In the genomic region with DNA sequence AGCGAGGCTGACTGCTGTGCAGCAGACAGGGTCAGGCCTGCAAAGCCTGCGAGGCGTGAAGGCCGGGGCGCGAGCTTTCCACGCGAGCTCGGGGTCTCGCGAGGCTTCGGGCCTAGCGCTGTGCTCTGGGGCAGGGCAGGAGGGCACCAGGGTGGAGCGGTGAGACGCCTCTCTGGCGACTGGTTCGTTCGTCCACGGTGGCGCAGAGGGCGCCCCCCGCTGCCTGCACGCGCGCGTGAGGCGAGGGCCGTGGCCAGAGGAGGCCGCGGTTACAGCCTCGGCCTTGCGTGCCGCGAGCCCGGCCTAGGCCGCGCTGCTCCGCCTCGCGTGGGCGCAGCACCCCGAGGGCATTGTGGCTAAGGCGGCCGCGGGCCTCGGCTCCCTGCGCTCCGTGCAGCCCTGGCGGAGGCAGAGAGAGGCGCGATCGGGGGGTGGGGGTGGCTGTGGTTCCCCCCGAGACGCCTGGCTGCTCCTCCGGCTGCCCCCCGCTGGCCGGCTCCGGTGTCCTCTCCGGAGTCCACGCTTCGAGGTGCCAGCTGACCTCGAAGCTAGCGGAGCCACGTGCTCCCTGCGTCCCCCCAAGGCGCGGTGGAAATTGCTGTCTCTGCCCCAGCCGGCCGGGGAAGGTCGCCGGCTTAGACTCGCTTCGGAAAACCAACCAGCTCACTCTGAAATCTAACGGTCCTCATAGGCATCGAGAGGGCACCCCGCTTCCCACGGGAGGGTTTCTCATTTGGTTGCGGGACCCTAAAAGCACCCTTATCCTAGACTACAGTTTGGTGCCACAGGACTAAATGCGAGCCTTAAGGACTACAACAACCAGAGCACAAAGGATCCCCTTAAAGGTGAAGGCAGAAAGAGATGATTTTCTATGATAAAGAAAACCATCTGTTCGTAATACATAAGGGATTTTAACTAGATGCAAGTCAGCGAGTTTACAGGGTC, we compare ENCODE assay signal across 9 mouse cellular contexts. TPM values are rescaled to one million over a fixed set of nuclear protein-coding genes. Genes with fewer than 3 reads are reported as not detected.
DNase-seq lines count a peak whose midpoint lies in the region; ATAC-seq and TF ChIP-seq lines count a peak whose summit lies in the region.
"Had no signal": no experiment of that assay in that cellular context is flagged by ENCODE, and none has a peak within 500 bp of the region (broad histone marks: within the 10 kb centered on the region; RNA-seq: fewer than 3 reads in every experiment).

No protein-coding gene starts in this region.

- no peak overlapping the region for H3K9ac ChIP-seq in lung, postnatal 0 days (replicated peaks; ENCODE audit: low read depth)
- H3K9ac ChIP-seq in limb, embryonic 11.5 days (ENCODE audit: low read length): peak overlapping the region; percentile 17; the same call in 1 of the 2 replicates
- H3K9ac ChIP-seq in stomach, embryonic 16.5 days (ENCODE audit: low read length): no peak overlapping the region
- H3K9ac ChIP-seq: liver, embryonic 15.5 days had no signal

- H3K27me3 ChIP-seq in lung, postnatal 0 days (replicated peaks; ENCODE audit: insufficient read depth, low read length): peaks cover 70% of the 10 kb centered on the region
- H3K27me3 ChIP-seq in limb, embryonic 11.5 days (ENCODE audit: control insufficient read depth, insufficient read depth, low read length): peaks cover 71% of the 10 kb centered on the region
- H3K27me3 ChIP-seq in stomach, embryonic 16.5 days (ENCODE audit: control insufficient read depth, insufficient read depth, low read length): peaks cover 78% of the 10 kb centered on the region

- H3K27ac ChIP-seq in lung, postnatal 0 days (ENCODE audit: low read length): no peak overlapping the region
- no peak overlapping the region for H3K27ac ChIP-seq in limb, embryonic 11.5 days (replicated peaks; ENCODE audit: low read depth, low read length)
- H3K27ac ChIP-seq in stomach, embryonic 16.5 days (ENCODE audit: low read length): no peak overlapping the region
- H3K27ac ChIP-seq: liver, embryonic 15.5 days had no signal

- TF ChIP-seq EP300 in lung, postnatal 0 days (IDR thresholded peaks at IDR 0.05): no peak

- H3K4me2 ChIP-seq in lung, postnatal 0 days (replicated peaks; ENCODE audit: low read depth, low read length): no peak overlapping the region
- H3K4me2 ChIP-seq in limb, embryonic 11.5 days (ENCODE audit: low read depth, severe bottlenecking): peak overlapping the region; percentile 36
- H3K4me2 ChIP-seq in stomach, embryonic 16.5 days (ENCODE audit: low read depth, low read length): peak overlapping the region; percentile 28; the same call in 1 of the 2 replicates
- H3K4me2 ChIP-seq: liver, embryonic 15.5 days had no signal

- TF ChIP-seq CTCF in lung, postnatal 0 days (IDR thresholded peaks at IDR 0.05): no peak

- no peaks in the 10 kb centered on the region for H3K36me3 ChIP-seq in lung, postnatal 0 days (ENCODE audit: insufficient read depth, low read length)
- no peaks in the 10 kb centered on the region for H3K36me3 ChIP-seq in limb, embryonic 11.5 days (ENCODE audit: control insufficient read depth, insufficient read depth, low read length)
- H3K36me3 ChIP-seq in stomach, embryonic 16.5 days (ENCODE audit: control insufficient read depth, insufficient read depth, low read length): no peaks in the 10 kb centered on the region
- H3K36me3 ChIP-seq: liver, embryonic 15.5 days had no signal

- no peaks in the 10 kb centered on the region for H3K4me1 ChIP-seq in lung, postnatal 0 days (ENCODE audit: insufficient read depth, low read depth, low read length)
- peaks cover 11% of the 10 kb centered on the region; the same call in 1 of the 2 replicates for H3K4me1 ChIP-seq in limb, embryonic 11.5 days (ENCODE audit: control insufficient read depth, insufficient read depth, low read length)
- peaks cover 17% of the 10 kb centered on the region for H3K4me1 ChIP-seq in stomach, embryonic 16.5 days (ENCODE audit: control insufficient read depth, insufficient read depth, low read length)

- H3K4me3 ChIP-seq in lung, postnatal 0 days (ENCODE audit: low read depth, low read length): peak overlapping the region; percentile 19; the same call in 1 of the 2 replicates
- peak overlapping the region; percentile 20 for H3K4me3 ChIP-seq in limb, embryonic 11.5 days (ENCODE audit: low read depth, low read length)
- H3K4me3 ChIP-seq in stomach, embryonic 16.5 days (replicated peaks; ENCODE audit: low read length): peak overlapping the region; percentile 18
- H3K4me3 ChIP-seq: liver, embryonic 15.5 days had no signal

- no peaks in the 10 kb centered on the region for H3K9me3 ChIP-seq in lung, postnatal 0 days (ENCODE audit: low read length)
- no peaks in the 10 kb centered on the region for H3K9me3 ChIP-seq in limb, embryonic 11.5 days (ENCODE audit: control insufficient read depth, low read length)
- H3K9me3 ChIP-seq in stomach, embryonic 16.5 days (replicated peaks; ENCODE audit: control insufficient read depth, low read length): no peaks in the 10 kb centered on the region
- H3K9me3 ChIP-seq: liver, embryonic 15.5 days had no signal

- peak; percentile 37 for DNase-seq in adrenal gland, postnatal 10 days
- DNase-seq in adrenal gland, postnatal 36 days: no peak
- no peak for DNase-seq in lung, postnatal 0 days (ENCODE audit: low spot score)
- DNase-seq in lung, postnatal 36 days: no peak
- DNase-seq in limb, embryonic 11.5 days (ENCODE audit: low spot score): peak; percentile 63
- DNase-seq in thymus, postnatal 10 days (ENCODE audit: low spot score in 2 of 2): no peak
- no peak for DNase-seq in adrenal gland, postnatal 25 days

- WGBS in lung, postnatal 0 days: 3% methylated on average over 74 of the region's 81 CpGs
- WGBS in limb, embryonic 11.5 days: 1% methylated on average over 56 of the region's 81 CpGs
- 1% methylated on average over 77 of the region's 81 CpGs for WGBS in stomach, embryonic 16.5 days

- peak; percentile 14; the same call in 1 of the 2 replicates for ATAC-seq in lung, postnatal 0 days
- ATAC-seq in limb, embryonic 11.5 days (ENCODE audit: insufficient number of reproducible peaks, low FRiP score, low TSS enrichment, low read depth): no peak
- no peak for ATAC-seq in stomach, embryonic 16.5 days (ENCODE audit: insufficient read depth, low FRiP score)

RNA-seq across cellular contexts. Expression of a gene that starts 10.2 kb away (rescaled TPM):
- total RNA-seq in adrenal gland, postnatal 10 days (2021): not detected
- not detected for total RNA-seq in adrenal gland, postnatal 36 days (2021)
- not detected in 2 replicates for polyA plus RNA-seq in lung, postnatal 0 days (2015; fragmentation: Nextera tagmentation; extraction: Ambion mirVana)
- polyA plus RNA-seq in limb, embryonic 11.5 days (2014; fragmentation: Nextera tagmentation; extraction: Ambion mirVana): not detected in 2 replicates
- polyA plus RNA-seq in stomach, embryonic 16.5 days (2015; fragmentation: Nextera tagmentation; extraction: Ambion mirVana): not detected in 2 replicates
- not detected in 2 replicates for total RNA-seq in adrenal gland, postnatal 25 days (2021)
- polyA plus RNA-seq: liver, embryonic 15.5 days had no signal

Comparison
In these comparisons a context has a peak if more than half of its experiments do, and no peak if none do; other contexts are left out.
1. DNase-seq: peak in adrenal gland, postnatal 10 days (single experiment) and limb, embryonic 11.5 days (single experiment); none in adrenal gland, postnatal 36 days (0 of 2), lung, postnatal 0 days (single experiment), lung, postnatal 36 days (single experiment), thymus, postnatal 10 days (0 of 2) and adrenal gland, postnatal 25 days (single experiment).
2. Peak in every context shown above with its lines, with median percentiles within 50 percentile points of each other: H3K4me3 ChIP-seq.